Mouse (Mus musculus) retina, embryonic 14.5 days (tissue): Measurements from ENCODE around the gene Ptpro.
A peak's percentile ranks its signal among the peaks of the same experiment; 100 is the strongest.
"Not testable (repeated sequence)": the region's sequence is repeated elsewhere in the genome, so short reads cannot be mapped to it uniquely, and the experiment has no call there.

Experiments
- DNase-seq: peaks from one replicate; pipeline ENCODE4 v3.0.0-alpha.2; 2015; ENCODE audit warnings: low spot score

The Ptpro gene

DNA sequence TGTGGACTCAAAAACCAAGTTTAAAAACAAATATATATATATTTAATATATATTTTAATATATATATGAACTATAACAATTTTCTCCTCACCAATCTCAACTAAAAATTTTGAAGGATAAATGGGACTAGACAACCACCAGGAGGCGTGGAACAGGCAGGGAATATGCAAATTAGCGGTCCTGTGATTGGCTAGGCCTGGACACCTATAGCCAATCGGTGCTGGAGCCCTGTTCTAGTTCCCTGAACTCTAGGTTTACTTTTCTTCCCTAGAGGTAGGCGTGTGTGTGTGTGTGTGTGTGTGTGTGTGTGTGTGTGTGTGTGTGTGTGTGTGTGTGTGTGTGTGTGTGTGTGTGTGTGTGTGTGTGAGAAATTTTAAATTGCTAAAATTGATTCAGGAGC is 134.8 kb downstream of the Ptpro start:
- no peak for DNase-seq

DNA sequence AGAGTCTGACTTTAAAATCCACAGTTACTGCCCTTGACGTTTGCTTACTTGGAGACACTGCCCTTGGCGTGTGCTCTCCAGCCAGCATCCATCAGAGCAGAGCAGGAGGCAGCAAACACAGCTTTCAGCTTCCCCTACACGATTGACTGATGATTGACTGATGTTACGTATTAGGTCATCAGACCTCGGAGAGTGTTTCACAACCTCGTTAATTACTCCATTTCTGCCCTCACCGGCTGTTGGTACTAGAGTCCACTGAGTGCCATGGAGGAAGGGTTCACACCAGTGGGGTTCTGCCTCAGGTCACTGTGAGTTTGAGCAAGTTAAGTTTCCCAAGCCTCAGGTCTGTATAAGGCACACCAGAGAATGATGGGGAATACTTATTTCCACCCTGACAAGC is 143.0 kb downstream of the Ptpro start:
- DNase-seq, result no peak

GRCm38 (mm10) chr6:137396106-137396793 is 144.1 kb downstream of the Ptpro start:
- DNase-seq, result no peak

- no peak for DNase-seq
Measured at GRCm38 (mm10) chr6:137397358-137397757, 145.2 kb downstream of the Ptpro start.

DNA sequence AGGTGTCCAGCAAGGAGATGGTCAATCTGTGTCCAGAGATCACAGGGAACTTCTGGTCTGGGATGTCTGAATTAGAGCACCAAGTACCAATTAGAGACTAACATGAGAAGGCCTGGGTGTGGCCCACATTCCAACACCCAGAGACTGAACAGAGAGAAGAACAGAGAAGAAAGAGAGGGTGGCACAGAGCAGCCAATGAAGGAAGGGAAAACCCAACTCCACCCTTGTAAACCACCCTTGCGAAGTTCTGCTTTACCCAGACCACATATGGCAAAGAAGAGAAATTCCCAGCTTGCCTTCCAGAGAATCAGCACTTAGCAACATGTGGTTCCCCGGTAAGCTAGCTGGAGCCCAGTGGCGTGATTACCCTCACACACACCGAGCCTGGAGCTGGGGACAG is 152.1 kb downstream of the Ptpro start:
- no peak for DNase-seq

DNA sequence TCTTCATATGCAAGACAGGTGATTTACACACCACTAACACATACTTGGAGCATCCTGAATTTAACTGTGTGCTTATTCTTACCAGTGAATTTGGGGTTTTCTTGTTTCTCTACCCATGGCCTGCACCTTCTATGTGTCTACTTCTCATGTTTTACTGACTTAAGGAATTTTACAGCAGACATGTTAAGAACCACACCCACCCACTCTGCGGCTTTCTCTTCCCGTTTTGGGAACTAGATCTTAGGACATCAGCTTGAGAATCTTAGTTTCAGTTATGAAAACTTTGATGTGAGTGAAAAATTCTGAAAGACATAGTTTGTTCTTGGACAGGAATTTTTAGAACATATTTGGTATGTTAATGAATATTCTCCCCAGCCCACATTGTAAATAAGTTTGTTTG is 153.6 kb downstream of the Ptpro start:
- DNase-seq, result no peak

DNA sequence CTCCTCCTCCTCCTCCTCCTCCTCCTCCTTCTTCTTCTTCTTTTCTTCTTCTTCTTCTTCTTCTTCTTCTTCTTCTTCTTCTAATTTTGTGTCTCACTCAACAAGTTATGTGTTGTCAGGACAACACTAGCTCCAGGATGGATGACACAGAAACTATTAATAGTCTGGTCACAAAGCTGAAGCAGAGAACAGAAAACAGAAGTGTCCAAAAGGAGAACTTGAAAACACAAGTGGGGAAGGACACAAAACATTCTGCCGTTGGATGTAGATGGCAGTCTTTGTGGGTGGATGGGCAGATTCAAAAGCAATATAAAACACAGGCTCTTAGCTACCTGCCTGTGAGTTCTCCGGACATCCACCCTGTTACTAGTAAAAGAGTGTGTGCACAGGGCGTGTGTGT is 158.4 kb downstream of the Ptpro start:
- DNase-seq, result no peak

DNA sequence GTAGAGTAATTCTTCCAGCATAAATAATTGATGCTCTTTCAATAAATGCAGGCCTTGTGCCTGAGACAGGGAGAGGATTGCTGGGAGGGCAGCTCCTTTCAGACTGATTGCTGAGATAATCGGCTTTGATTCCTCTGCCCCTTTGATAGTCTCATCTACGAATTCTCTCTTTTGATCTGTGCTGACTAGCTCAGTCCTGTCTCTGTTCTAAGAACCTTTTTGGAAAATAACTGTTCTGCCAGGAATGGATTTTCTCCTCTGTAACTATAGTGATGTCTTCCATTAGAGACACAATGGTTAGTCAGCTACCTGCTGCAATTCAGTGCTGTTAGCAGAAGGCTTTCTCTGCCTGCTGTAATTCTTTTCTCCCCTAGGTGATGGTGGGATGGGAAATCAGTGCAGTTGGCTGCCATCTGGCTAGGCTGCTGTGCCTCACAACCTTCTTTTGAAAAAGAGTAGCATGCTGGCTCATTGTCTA is 159.8 kb downstream of the Ptpro start:
- peak; percentile 73 for DNase-seq

DNA sequence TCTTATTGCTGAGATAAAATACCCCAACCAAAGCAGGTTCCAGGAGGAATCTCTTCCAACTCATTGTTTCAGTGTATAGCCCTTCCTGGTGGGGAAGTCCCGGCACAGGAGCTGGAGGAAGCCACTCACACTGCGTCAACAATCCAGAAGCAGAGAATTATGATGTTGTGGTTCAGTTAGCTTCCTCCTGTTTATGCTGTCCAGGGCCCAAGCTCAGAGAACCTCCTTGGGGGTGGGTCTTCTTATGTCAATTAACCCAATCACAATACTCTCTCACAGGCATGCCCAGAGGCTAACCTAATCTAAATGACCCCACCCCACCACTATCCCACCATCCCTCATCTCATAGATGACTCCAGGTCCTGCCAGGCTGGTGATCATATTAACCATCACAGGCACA is 160.9 kb downstream of the Ptpro start:
- no peak for DNase-seq

GRCm38 (mm10) chr6:137414531-137415405 is 162.6 kb downstream of the Ptpro start:
- DNase-seq, result peak; percentile 66

GRCm38 (mm10) chr6:137422777-137423176 is 170.7 kb downstream of the Ptpro start:
- DNase-seq, result no peak

- DNase-seq, result no peak
Measured at GRCm38 (mm10) chr6:137423830-137424229, 171.7 kb downstream of the Ptpro start.

GRCm38 (mm10) chr6:137425500-137426432 is 173.6 kb downstream of the Ptpro start:
- no peak for DNase-seq

- DNase-seq, result no peak
Measured at GRCm38 (mm10) chr6:137433521-137434137, 181.5 kb downstream of the Ptpro start.

DNA sequence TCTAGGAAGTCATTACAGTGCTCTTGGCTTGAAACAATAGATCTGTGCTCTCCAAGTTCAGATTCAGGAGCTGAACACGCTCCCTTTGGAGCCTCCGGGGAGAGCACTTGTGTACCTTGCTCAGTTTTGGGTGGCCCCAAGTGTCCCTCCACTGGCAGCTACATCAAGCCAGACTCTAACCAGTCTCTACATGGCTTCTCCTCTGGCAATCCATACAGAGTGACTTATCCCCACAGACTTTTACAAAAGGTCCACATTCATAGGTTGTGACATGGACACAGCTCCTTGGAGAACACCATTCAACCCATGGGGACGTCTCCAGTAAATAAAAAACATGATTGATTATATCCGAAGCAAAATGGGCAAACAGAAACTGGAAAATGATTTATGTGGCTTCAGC is 185.4 kb downstream of the Ptpro start:
- DNase-seq, result no peak

DNA sequence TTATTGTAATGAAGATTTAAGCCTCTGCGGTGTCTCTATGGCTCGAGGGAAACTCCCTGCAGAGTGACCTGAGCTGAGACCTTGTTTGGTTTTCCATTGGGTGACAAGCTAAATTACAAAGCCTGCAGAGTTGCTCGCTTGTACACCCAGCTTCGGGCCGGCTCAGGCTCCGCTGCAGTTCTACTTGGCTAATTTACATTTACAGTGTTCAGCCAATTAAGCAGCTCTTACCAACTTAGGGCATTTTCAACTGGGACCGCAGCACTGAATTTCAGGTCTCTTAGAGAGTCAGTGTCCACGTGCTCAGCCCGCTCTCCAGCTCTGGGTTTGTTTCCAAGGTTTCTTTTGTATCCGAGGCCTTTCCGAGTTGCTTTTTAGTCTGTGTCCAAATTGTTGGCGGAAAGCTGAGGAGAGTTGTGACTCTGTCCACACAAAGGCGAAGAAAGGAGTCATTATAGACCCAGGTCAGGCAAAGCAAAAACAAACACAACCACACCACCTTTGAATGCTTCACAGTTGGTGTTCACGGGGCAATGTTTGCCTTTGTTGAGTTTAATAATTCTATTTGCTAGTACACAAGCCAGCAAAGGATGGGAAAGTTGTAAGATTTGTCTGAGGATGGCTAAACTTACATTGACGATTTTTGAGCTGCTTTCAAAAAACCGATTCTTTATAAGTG is 185.9 kb downstream of the Ptpro start:
- DNase-seq, result peak; percentile 58

- no peak for DNase-seq
Measured at GRCm38 (mm10) chr6:137440559-137441486, 188.7 kb downstream of the Ptpro start.

DNA sequence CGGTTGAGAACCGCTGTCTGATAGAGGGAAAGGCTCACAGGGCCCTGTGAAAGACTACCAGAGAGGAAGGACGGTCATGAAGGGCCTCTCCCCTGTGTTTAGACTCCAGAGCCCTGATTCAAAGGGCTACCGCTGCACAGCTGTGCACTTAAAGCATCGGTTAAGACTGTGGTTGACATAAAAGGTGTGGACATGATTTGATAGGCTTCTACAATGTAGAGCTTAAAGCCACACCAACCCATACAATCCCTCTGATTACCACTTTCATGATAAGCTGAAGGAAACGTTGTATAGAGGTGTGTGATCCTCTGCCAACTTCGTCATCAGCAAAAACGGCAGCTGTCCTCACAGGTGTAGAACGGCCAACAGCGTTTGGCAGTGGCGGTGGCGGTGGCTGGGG is 191.0 kb downstream of the Ptpro start:
- no peak for DNase-seq

DNA sequence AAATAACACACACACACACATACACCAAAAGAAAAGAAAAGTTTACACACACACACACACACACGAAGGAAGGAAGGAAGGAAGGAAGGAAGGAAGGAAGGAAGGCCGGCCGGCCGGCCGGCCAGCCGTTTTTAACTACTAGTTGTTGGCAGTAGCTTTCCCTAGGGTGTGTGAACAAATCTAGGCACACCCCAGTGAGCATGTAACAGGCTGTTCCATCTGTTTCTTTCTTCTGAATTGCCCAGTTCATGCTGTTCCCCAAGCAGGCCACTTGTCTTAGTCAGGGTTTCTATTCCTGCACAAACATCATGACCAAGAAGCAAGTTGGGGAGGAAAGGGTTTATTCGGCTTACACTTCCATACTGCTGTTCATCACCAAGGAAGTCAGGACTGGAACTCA is 194.0 kb downstream of the Ptpro start:
- DNase-seq, result not testable (repeated sequence)

DNA sequence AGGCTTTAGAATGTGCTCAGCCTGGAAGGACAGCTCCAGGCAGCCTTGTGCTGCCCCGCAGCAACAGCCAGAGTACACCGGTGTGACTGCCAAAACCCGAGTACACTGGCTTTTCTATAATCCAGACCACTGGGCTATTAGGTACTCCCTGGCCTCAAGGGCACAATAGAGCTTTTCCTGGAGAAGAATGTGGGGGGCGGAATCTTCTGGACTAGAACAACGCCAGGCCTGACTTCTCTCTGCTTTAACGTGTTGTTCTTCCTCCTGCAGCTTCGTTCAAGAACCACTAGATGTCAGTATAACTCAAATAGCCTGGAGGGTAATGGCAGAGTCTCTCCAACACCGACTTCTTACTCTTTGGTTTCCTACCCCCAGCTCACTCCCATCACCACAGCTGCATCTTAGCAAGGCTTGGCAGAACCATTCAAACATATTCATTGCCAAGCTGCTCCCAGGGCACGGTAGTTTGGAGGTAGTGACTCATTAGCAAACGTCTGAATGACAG is 203.5 kb downstream of the Ptpro start:
- DNase-seq, result peak; percentile 84
